Mouse (Mus musculus): ENCODE measurements around the gene Tysnd1. TPM values are rescaled to one million over a fixed set of nuclear protein-coding genes. Genes with fewer than 3 reads are reported as not detected.
A peak's percentile ranks its signal among the peaks of the same experiment; 100 is the strongest.

Tysnd1 gene
- polyA plus RNA-seq, 1 experiment from 2014 or later, result 30.7 TPM

DNA sequence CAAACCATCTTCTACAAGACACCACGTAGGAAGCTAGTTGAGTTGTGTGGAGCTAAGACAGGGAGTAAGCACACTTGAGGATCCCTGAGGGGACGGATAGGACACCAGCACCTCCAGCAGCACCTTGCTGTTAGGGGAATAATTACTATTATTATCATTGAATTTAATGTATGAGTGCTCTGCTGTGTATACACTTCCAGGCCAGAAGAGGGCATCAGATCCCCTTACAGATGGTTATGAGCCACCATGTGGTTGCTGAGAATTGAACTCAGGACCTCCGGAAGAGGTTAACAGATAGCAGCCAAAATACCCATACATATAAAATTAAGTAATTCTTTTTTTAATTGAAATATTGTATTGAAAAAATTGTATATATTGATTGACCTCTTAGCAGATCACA lies 24.6 kb upstream of the Tysnd1 start:
- ATAC-seq (replicated peaks; ENCODE audit: insufficient number of reproducible peaks, low FRiP score, low TSS enrichment, low read depth), result no peak

DNA sequence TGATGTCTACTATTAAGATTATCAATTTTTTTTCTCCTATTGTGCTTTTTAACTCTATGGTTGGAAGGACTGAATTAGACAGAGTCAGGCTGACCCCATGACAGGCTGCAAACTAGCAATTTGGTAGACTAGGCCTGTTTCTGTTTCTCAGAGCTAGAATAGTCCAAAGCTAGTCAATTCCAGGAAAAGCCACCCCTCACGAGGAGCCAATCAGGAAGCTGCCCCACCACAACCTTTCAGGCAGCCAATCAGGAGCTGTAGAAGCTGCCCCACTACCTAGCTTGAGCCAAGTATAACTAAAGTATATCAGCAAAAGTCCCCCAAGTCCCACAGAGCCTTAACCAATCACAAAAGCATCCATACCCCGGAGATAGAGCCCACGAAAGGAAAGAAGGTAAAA lies 19.4 kb upstream of the Tysnd1 start:
- no peak for ATAC-seq (replicated peaks; ENCODE audit: insufficient number of reproducible peaks, low FRiP score, low TSS enrichment, low read depth)
- 79% methylated on average over 3 of the region's 3 CpGs for WGBS
- no peak overlapping the region for H3K27ac ChIP-seq (replicated peaks; ENCODE audit: low read depth, low read length)
- DNase-seq (ENCODE audit: low spot score), result no peak
- no peaks in the 10 kb centered on the region for H3K9me3 ChIP-seq (replicated peaks; ENCODE audit: control insufficient read depth, low read length)
- H3K36me3 ChIP-seq (replicated peaks; ENCODE audit: control insufficient read depth, insufficient read depth, low read depth, low read length), result no peaks in the 10 kb centered on the region
- no peak overlapping the region for H3K4me2 ChIP-seq (ENCODE audit: low read depth, low read length)
- H3K27me3 ChIP-seq (ENCODE audit: control insufficient read depth, insufficient read depth, low read length), result no peaks in the 10 kb centered on the region
- H3K9ac ChIP-seq (replicated peaks; ENCODE audit: low read length), result no peak overlapping the region
- H3K4me1 ChIP-seq (ENCODE audit: control insufficient read depth, insufficient read depth, low read length), result no peaks in the 10 kb centered on the region
- H3K4me3 ChIP-seq (ENCODE audit: low read depth, low read length), result no peak overlapping the region

More for the DNA sequence above, 24.6 kb upstream of the Tysnd1 start:
- H3K4me2 ChIP-seq (ENCODE audit: low read depth, low read length), result no peak overlapping the region
- 93% methylated on average over 3 of the region's 3 CpGs for WGBS
- H3K36me3 ChIP-seq (replicated peaks; ENCODE audit: control insufficient read depth, insufficient read depth, low read depth, low read length), result peaks cover 9% of the 10 kb centered on the region
- no peak overlapping the region for H3K27ac ChIP-seq (replicated peaks; ENCODE audit: low read depth, low read length)
- no peaks in the 10 kb centered on the region for H3K4me1 ChIP-seq (ENCODE audit: control insufficient read depth, insufficient read depth, low read length)
- H3K9ac ChIP-seq (replicated peaks; ENCODE audit: low read length), result no peak overlapping the region
- H3K4me3 ChIP-seq (ENCODE audit: low read depth, low read length), result no peak overlapping the region
- no peak for DNase-seq (ENCODE audit: low spot score)
- H3K27me3 ChIP-seq (ENCODE audit: control insufficient read depth, insufficient read depth, low read length), result no peaks in the 10 kb centered on the region
- no peaks in the 10 kb centered on the region for H3K9me3 ChIP-seq (replicated peaks; ENCODE audit: control insufficient read depth, low read length)

DNA sequence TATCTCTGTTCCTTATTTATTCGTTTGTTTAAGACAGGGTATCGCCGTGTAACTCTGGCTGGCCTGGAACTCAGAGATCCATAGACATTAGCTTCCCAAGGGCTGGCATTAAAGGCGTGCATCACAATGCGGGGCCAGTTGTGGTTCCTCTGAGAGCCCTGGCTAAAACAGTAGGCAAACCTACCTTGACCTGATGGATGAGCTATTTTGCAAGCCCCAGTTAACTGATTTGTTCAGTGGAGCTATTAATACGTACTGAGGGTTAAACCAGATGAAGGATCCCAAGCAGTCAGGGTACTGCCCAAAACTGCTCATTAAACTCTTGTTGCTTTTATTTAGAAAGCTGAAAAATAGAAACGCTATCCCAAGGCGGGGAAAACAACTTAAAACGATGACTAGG lies 15.8 kb upstream of the Tysnd1 start:
- Histone ChIP-seq H3K9me3 (replicated peaks; ENCODE audit: control insufficient read depth, low read length) (no peaks in the 10 kb centered on the region), H3K4me2 (ENCODE audit: low read depth, low read length) (peak overlapping the region; percentile 73), H3K4me3 (ENCODE audit: low read depth, low read length) (peak overlapping the region; percentile 98), H3K36me3 (replicated peaks; ENCODE audit: control insufficient read depth, insufficient read depth, low read depth, low read length) (no peaks in the 10 kb centered on the region), H3K9ac (replicated peaks; ENCODE audit: low read length) (peak overlapping the region; percentile 91), H3K4me1 (ENCODE audit: control insufficient read depth, insufficient read depth, low read length) (no peaks in the 10 kb centered on the region; the same call in 1 of the 2 replicates), H3K27me3 (ENCODE audit: control insufficient read depth, insufficient read depth, low read length) (no peaks in the 10 kb centered on the region), H3K27ac (replicated peaks; ENCODE audit: low read depth, low read length) (no peak overlapping the region; the same call in 1 of the 2 replicates)
- peak; percentile 12; the same call in 1 of the 2 replicates for ATAC-seq (replicated peaks; ENCODE audit: insufficient number of reproducible peaks, low FRiP score, low TSS enrichment, low read depth)
- no peak for DNase-seq (ENCODE audit: low spot score)
- 35% methylated on average over 9 of the region's 9 CpGs for WGBS

DNA sequence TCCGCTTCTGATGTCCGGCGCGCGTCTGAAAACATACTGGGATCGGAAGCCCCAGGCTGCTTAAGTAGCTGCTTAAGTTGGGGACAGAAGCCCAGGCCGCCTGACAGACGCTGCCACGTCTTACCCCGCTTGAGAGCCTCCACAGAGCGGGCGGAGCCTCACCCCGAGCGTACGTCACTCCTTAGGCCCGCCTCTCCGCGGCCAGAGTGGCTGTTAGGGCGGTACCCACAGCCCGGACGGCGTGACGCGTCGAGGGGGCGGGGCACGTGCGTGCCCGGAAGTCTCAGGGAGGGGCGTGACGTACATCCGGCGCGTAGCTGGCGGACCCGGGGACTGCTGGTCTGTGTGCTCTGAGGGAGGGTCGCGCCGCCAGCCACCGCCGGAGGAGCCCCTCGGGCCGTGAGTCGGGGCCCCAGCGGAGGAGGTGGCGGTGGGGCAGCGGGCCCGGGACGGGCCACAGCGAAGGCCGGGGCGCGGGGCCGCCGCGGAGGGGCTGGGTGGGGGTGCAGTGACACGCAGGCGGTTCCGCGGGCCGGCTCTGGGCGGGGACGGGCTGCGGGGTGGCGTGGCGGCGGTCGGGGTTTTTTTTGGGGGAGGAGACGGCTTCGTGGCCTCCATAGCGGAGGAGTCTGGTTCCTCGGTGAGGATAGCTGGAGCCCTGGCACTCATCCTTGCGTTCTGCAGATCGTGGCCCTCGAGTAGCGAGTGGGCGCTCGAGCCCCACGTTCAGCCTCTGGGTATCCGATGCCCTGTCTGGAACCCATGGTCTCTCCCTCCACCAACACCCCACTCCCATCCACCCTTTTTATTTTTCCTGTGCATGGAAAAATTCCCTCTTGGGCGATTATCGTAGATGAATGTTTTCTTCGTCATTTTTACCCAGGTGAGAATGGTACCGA lies 15.1 kb upstream of the Tysnd1 start, which contains the start of gene Sar1a:
TSS of gene Sar1a (plus strand) at position 285 of the 899 bp plus-strand sequence.
- Histone ChIP-seq H3K9me3 (replicated peaks; ENCODE audit: control insufficient read depth, low read length) (no peaks in the 10 kb centered on the region), H3K4me2 (ENCODE audit: low read depth, low read length) (peak within 1 kb of the TSS; percentile 73), H3K27me3 (ENCODE audit: control insufficient read depth, insufficient read depth, low read length) (no peaks in the 10 kb centered on the region), H3K36me3 (replicated peaks; ENCODE audit: control insufficient read depth, insufficient read depth, low read depth, low read length) (no peaks in the 10 kb centered on the region), H3K4me3 (ENCODE audit: low read depth, low read length) (peak within 1 kb of the TSS; percentile 98), H3K4me1 (ENCODE audit: control insufficient read depth, insufficient read depth, low read length) (no peaks in the 10 kb centered on the region; the same call in 1 of the 2 replicates), H3K27ac (replicated peaks; ENCODE audit: low read depth, low read length) (peak within 1 kb of the TSS; percentile 56; the same call in 1 of the 2 replicates), H3K9ac (replicated peaks; ENCODE audit: low read length) (peak within 1 kb of the TSS; percentile 91)
- DNase-seq (ENCODE audit: low spot score) (peak; percentile 99), ATAC-seq (replicated peaks; ENCODE audit: insufficient number of reproducible peaks, low FRiP score, low TSS enrichment, low read depth) (peak; percentile 100)
- under 1% methylated on average over 69 of the region's 84 CpGs for WGBS

DNA sequence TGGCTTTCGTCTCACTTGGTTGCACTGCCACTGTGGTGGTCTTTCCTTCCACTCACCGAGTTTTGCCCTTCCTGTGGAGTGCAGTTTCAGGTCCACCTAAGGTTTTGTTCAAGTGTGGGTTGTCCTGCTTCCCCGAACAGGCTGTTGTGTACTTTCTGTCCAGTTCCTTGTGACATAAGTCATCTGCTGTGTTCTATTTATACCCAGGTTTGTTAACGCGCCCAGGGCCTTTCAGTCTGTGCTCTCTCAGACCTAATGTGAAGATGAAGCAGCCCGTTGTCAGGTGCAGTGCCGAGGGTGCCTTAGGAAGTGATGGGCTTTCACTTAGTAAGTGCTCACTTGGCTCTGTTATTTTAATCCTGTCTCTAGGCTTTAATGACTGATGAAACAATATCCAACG lies 5.9 kb upstream of the Tysnd1 start:
- Histone ChIP-seq H3K4me2 (ENCODE audit: low read depth, low read length) (no peak overlapping the region), H3K4me1 (ENCODE audit: control insufficient read depth, insufficient read depth, low read length) (no peaks in the 10 kb centered on the region), H3K9me3 (replicated peaks; ENCODE audit: control insufficient read depth, low read length) (no peaks in the 10 kb centered on the region), H3K4me3 (ENCODE audit: low read depth, low read length) (no peak overlapping the region), H3K36me3 (replicated peaks; ENCODE audit: control insufficient read depth, insufficient read depth, low read depth, low read length) (peaks cover 7% of the 10 kb centered on the region), H3K9ac (replicated peaks; ENCODE audit: low read length) (no peak overlapping the region), H3K27ac (replicated peaks; ENCODE audit: low read depth, low read length) (no peak overlapping the region), H3K27me3 (ENCODE audit: control insufficient read depth, insufficient read depth, low read length) (no peaks in the 10 kb centered on the region)
- DNase-seq (ENCODE audit: low spot score), result no peak
- 90% methylated on average over 8 of the region's 8 CpGs for WGBS
- no peak for ATAC-seq (replicated peaks; ENCODE audit: insufficient number of reproducible peaks, low FRiP score, low TSS enrichment, low read depth)

DNA sequence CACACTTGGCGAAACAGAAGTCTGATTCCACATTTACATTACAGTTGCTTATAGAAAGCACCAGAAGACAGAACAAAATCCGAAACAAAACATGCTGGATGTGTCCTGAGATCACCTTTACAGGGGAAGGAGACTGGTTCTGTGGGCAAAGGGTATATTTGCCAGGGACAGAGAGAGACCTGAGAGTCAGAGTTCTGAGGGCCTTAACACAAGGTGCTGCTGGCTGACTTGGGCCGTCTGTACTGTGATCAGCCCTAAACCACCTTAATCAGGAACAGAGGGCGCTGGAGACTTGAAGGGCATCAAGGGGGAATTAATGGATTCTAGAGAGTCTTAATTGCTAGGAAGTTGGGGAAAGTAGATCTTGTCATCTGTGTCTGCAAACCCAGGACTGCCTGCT lies 1.8 kb upstream of the Tysnd1 start:
- H3K9me3 ChIP-seq (replicated peaks; ENCODE audit: control insufficient read depth, low read length), result no peaks in the 10 kb centered on the region
- H3K4me1 ChIP-seq (ENCODE audit: control insufficient read depth, insufficient read depth, low read length), result peaks cover 4% of the 10 kb centered on the region; the same call in 1 of the 2 replicates
- H3K4me3 ChIP-seq (ENCODE audit: low read depth, low read length), result no peak overlapping the region
- H3K9ac ChIP-seq (replicated peaks; ENCODE audit: low read length), result no peak overlapping the region
- no peak for DNase-seq (ENCODE audit: low spot score)
- ATAC-seq (replicated peaks; ENCODE audit: insufficient number of reproducible peaks, low FRiP score, low TSS enrichment, low read depth), result no peak
- H3K4me2 ChIP-seq (ENCODE audit: low read depth, low read length), result no peak overlapping the region
- H3K27me3 ChIP-seq (ENCODE audit: control insufficient read depth, insufficient read depth, low read length), result no peaks in the 10 kb centered on the region
- H3K36me3 ChIP-seq (replicated peaks; ENCODE audit: control insufficient read depth, insufficient read depth, low read depth, low read length), result no peaks in the 10 kb centered on the region; the same call in none of the 2 replicates
- 68% methylated on average over 4 of the region's 4 CpGs for WGBS
- H3K27ac ChIP-seq (replicated peaks; ENCODE audit: low read depth, low read length), result no peak overlapping the region

DNA sequence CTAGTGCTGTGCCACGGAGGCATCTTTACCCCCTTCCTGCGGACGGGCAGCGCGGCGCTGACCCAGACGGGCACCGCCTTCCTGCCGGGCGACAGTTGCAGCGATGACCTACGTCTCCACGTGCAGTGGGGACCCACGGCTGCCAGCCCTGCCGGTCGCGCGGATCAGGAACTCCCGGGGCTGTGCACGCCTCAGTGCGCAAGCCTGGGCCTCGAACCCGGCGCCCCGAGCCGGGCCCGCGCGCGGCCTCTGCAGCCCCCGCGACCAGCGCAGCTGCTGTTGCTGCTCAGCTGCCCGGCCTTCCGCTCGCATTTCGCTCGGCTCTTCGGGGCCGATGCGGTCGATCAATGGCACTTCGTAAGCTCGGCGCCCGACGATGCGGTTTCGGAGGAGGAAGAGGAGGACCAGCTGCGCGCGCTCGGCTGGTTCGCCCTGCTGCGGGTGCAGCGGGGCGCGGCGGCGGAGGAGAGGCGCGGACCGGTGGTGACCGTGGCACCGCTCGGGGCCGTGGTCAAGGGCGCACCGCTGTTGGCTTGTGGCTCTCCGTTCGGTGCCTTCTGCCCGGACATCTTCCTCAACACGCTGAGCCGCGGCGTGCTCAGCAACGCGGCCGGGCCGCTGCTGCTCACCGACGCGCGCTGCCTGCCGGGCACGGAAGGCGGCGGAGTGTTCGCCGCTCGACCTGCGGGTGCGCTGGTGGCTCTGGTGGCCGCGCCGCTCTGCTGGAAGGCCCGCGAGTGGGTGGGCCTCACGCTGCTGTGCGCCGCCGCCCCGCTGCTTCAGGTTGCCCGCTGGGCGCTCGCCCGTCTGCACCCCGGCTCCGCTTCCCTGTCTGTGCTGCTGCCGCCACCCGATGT lies 617 bp downstream of the Tysnd1 start:
- Histone ChIP-seq H3K27me3 (ENCODE audit: control insufficient read depth, insufficient read depth, low read length) (no peaks in the 10 kb centered on the region), H3K4me3 (ENCODE audit: low read depth, low read length) (peak overlapping the region; percentile 87), H3K9ac (replicated peaks; ENCODE audit: low read length) (peak overlapping the region; percentile 74), H3K27ac (replicated peaks; ENCODE audit: low read depth, low read length) (no peak overlapping the region), H3K9me3 (replicated peaks; ENCODE audit: control insufficient read depth, low read length) (no peaks in the 10 kb centered on the region), H3K36me3 (replicated peaks; ENCODE audit: control insufficient read depth, insufficient read depth, low read depth, low read length) (no peaks in the 10 kb centered on the region; the same call in none of the 2 replicates), H3K4me2 (ENCODE audit: low read depth, low read length) (peak overlapping the region; percentile 97), H3K4me1 (ENCODE audit: control insufficient read depth, insufficient read depth, low read length) (peaks cover 4% of the 10 kb centered on the region; the same call in 1 of the 2 replicates)
- 1% methylated on average over 74 of the region's 111 CpGs for WGBS
- DNase-seq (ENCODE audit: low spot score), result no peak
- ATAC-seq (replicated peaks; ENCODE audit: insufficient number of reproducible peaks, low FRiP score, low TSS enrichment, low read depth), result peak; percentile 41
